Mouse (Mus musculus) cerebellum, adult 2 months (tissue): ENCODE results near the gene Tacr1.

Experiments
- CTCF ChIP-seq: fragments of 200-500 bp; IDR thresholded peaks from 2 replicates; pipeline ENCODE4 v1.5.1; 2011; ENCODE audit warnings: low read depth, mild to moderate bottlenecking, control low read depth, low read length, moderate library complexity, borderline replicate concordance; ENCODE audit not compliant: insufficient read depth
- POLR2A ChIP-seq: fragments of 200-500 bp; IDR thresholded peaks from 2 replicates; pipeline ENCODE4 v1.6.1; 2011; ENCODE audit warnings: low read length, control low read depth, borderline replicate concordance; ENCODE audit not compliant: insufficient read depth

GRCm38 (mm10) chr6:82575445-82575844, 173.3 kb downstream of the Tacr1 start:
- TF ChIP-seq CTCF (no peak), POLR2A (no peak)
